Mouse (Mus musculus) macrophage (primary cell): ENCODE measurements around the gene Nucks1. TPM values are rescaled to one million over a fixed set of nuclear protein-coding genes. Genes with fewer than 3 reads are reported as not detected.

Source experiments
- H3K27ac ChIP-seq: fragments of 350-480 bp; formaldehyde crosslinking; 2 replicates; pipeline ENCODE4 v1.9.0; 2021
- H3K36me3 ChIP-seq: fragments of 350-480 bp; formaldehyde crosslinking; 2 replicates; pipeline ENCODE4 v1.9.0; 2021; ENCODE audit errors: inconsistent target
- H3K4me3 ChIP-seq: fragments of 350-480 bp; formaldehyde crosslinking; 2 replicates; pipeline ENCODE4 v1.9.0; 2021; ENCODE audit errors: inconsistent target
- H3K79me2 ChIP-seq: fragments of 350-480 bp; formaldehyde crosslinking; 2 replicates; pipeline ENCODE4 v1.9.0; 2021; ENCODE audit errors: inconsistent target
- WGBS: methylation state at CpG from one replicate; pipeline ENCODE4 v1.1.7; 2026; ENCODE audit warnings: inconsistent platforms; ENCODE audit not compliant: missing documents; 5-methylcytosine and 5-hydroxymethylcytosine counted together
- polyA plus RNA-seq: library from polyadenylated mRNA; stranded (reverse); fragments of 250-400 nt; gene quantifications from 3 replicates; pipeline ENCODE4 v1.2.4, GENCODE M21; 2018; ENCODE audit warnings: inconsistent platforms

The Nucks1 gene
- polyA plus RNA-seq, 1 experiment from 2014 or later, result 34.7 TPM

DNA sequence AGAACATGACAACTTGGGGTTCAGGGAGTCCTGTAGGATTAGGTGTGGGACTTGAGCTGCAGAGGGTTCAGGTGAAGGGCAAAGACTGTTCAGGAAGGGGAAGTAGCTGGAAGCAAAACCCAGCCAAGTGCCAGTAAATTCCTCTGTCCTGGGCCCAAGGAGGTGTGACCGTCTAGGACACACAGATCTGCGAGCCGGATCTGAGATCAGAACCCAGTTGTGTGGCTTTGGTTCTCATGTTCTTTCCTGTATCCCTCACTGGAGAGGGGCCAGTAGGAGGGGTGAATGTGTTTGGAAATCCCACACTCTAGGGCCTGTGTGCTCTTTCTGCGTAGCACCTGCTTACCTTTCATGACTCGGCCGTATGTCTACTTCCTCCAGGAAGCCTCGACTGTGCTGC lies 57.0 kb downstream of the Nucks1 start:
- Histone ChIP-seq H3K4me3 (no peak overlapping the region), H3K79me2 (no peaks in the 10 kb centered on the region), H3K36me3 (no peaks in the 10 kb centered on the region), H3K27ac (no peak overlapping the region)
- WGBS, result 34% methylated on average over 7 of the region's 7 CpGs

DNA sequence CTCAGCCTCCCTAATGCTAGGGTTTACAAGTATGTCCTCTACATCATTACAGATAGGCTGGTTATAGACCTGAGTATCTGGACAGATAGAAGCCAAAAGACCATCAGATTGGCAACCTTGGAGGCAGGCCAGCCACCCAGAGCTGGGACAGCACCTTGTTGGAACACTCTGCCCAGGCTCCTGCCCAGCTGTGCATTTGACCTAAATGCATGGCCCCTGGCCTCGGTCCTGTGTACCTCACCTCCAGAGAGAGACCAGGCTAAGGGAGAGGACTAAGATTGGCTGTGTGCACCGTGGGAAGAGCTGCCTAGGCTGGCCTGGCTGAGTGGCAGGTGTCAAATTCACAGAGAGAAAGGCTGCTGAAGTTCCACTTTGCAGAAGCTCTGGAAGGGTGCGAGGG lies 58.2 kb downstream of the Nucks1 start:
- Histone ChIP-seq H3K27ac (no peak overlapping the region), H3K36me3 (no peaks in the 10 kb centered on the region), H3K79me2 (no peaks in the 10 kb centered on the region), H3K4me3 (no peak overlapping the region)
- WGBS, result 86% methylated on average over 3 of the region's 3 CpGs

DNA sequence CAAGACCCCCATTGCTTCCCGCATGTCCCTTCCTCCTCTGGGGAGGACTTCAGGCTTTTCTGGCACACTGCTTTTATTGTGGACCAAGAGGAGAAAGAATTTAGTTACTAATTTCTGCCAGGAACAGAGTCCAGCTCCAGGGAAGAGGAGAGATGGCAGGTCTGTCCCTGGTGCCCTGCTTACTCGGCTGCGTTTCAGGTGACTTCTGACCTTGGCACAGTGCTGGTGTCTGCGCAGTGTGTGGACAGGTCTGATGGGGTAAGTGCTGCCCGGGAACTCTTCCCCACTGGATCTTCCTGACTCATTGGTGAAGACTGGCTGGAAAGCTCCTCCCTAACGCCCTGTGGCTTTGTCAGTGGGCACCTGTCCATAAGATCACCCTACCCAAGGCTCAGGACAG lies 58.6 kb downstream of the Nucks1 start:
- whole genome bisulfite sequencing, result 93% methylated on average over 6 of the region's 6 CpGs

DNA sequence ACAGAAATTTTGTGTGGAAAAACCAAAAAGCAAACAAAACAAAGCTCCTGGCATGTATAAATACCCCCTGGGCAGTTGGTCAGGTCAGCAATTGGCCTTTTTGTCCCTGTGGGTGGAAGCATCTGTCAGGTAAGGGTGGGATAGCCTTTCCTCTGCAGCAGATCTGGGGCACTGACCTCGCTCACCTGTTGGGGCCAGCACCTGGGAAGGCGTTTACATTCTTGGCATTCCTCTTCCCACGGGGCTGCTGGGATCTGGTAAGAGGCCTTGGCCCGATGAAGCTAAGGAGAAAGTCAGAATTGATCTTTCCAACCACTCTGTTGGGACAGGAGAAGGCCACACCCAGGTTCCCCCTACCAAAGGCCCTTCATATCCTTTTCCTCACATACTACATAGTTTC lies 59.5 kb downstream of the Nucks1 start:
- H3K4me3 ChIP-seq, result no peak overlapping the region
- H3K36me3 ChIP-seq, result no peaks in the 10 kb centered on the region
- no peaks in the 10 kb centered on the region for H3K79me2 ChIP-seq
- no peak overlapping the region for H3K27ac ChIP-seq
- 90% methylated on average over 4 of the region's 4 CpGs for WGBS

More for the DNA sequence above, 58.6 kb downstream of the Nucks1 start:
- Histone ChIP-seq H3K27ac (no peak overlapping the region), H3K4me3 (no peak overlapping the region), H3K36me3 (no peaks in the 10 kb centered on the region), H3K79me2 (no peaks in the 10 kb centered on the region)

DNA sequence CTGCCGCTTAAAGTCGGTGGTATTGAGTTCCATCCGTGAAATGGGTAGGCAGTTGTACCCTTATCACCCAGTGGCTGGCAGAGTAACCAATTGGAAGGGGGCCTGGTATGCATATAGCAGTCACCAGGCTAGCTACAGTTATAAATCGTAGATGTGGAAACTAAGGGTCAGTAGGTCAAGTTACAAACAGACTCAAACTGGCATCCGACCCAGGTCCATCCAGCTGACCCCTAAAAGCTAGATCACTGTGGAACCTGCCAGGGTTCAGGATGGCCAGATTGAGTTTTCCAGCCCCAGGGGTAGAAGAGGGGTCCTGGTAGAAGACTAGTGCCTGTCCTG lies 60.0 kb downstream of the Nucks1 start:
- Histone ChIP-seq H3K79me2 (no peaks in the 10 kb centered on the region), H3K4me3 (no peak overlapping the region), H3K27ac (no peak overlapping the region), H3K36me3 (no peaks in the 10 kb centered on the region)
- WGBS, result 91% methylated on average over 5 of the region's 5 CpGs

DNA sequence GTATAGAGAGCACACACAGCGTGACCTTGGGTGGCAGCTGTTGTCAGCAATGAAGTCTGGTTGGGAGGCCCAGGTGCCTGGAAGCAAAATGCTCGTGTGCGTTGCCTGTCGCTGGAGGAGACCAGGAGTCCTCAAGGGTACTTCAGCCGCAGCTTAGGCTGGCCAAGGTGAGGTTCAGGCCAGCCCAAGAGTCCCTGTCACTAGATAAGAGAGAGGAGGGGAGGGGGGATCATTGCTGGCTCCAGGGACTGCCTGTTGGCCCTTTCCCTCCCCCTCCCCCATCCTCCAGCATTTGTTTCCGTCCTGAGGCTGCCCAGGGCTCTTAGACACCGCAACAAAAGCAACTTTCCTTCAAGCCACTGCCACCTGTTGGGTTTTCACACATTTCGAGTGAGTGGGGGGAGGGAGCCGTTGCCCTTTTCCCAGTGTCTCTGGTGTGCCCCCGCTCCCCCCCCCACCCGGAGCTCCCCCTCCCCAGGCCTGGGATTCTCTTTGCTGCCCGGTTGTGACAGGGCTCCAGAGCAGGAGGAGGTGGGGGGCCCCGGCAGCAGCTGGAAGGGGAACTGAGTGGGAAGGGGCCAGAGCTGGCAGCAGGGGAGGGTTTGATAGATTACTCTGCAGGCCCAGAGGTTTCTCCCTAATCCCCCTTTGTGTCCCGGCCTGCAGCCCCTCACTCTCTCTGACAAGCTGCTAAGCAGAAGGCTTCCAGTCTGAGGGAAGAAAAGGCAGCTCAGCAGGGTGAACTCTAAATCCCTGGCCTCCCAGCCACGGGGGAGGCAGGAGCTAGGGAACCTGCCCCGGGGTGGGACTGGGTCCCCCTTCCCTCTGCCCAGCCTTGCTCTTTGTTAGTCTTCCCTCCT lies 60.6 kb downstream of the Nucks1 start:
- Histone ChIP-seq H3K27ac (no peak overlapping the region), H3K4me3 (no peak overlapping the region), H3K36me3 (no peaks in the 10 kb centered on the region), H3K79me2 (no peaks in the 10 kb centered on the region)
- WGBS, result 32% methylated on average over 13 of the region's 16 CpGs

DNA sequence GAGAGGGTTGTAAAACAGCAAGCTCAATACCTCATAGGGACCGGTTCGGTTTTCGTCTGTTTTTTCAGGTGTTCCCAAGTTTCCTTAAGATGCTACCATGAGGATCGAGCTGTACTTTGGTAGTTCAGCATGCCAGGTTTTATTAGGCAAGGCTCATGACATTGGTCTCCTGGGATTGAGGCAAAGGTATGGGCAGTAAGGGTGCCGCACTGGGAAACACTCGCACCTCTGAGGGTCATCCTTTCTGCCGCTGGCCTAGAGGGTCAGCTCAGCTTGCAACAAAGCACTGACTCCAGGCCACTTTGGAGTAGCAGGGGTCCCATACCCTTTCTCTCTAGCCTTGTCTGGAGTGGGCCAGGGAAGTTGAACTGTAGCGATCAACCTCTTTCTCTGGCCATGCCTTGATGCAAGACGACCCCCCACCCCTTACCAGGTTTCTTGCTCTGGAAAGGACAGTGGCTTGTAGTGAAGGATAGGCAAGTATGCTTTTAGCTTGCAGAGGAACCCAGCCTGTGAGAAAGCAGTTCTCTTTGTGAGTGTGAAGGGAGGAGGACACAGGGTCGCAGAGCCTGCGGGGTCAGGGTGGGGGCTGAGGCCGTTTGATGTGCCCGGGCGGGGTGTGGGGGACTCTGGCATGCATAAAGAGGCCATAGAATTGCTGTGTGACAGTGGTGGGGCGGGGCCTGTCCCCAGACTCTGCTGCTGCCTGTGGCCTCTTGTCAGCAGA lies 61.6 kb downstream of the Nucks1 start:
- Histone ChIP-seq H3K79me2 (no peaks in the 10 kb centered on the region), H3K36me3 (no peaks in the 10 kb centered on the region), H3K4me3 (no peak overlapping the region), H3K27ac (no peak overlapping the region)
- WGBS, result 87% methylated on average over 15 of the region's 15 CpGs

DNA sequence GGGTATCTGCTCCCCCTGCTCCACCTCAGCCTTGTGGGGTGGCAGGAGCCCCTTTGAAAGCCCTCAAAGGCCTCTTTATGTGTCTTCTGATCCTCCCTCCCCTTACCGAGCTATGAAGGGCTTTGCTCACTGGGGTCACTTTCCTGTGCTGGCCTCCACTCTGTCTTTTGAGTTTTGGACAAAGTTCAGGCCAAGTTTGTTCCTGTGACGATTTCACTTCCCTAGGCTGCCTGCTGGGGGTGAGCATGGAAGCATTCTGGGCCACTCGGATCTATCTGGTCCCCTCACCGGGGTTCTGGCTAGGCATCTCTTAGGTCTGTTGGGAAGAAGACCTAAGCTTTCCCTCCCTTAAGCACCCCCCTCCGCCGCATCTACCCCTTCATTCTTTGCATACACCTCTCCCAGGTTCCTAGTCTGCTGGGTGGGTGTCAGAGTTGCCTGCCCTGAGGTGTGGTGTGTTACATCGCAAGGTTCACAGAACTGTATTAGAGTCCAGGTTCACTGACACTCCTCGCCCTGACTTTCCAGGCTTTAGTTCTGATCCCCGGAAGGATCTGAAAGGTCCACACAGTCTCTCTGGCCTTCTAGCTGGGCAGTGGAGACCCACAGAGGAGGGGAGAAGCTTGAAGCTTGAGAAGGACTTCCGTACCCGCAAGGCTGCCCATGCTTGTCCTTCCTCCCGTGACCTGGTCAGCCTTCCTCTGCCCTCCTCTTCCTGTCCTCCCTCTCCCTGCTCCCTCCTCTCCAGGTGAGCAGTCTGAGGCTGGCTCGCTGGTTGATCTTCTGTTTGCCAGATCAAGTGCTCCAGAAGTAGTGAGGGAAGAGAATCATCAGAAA lies 62.4 kb downstream of the Nucks1 start:
- Histone ChIP-seq H3K27ac (no peak overlapping the region), H3K79me2 (no peaks in the 10 kb centered on the region), H3K36me3 (no peaks in the 10 kb centered on the region), H3K4me3 (no peak overlapping the region)
- WGBS, result 78% methylated on average over 13 of the region's 13 CpGs

DNA sequence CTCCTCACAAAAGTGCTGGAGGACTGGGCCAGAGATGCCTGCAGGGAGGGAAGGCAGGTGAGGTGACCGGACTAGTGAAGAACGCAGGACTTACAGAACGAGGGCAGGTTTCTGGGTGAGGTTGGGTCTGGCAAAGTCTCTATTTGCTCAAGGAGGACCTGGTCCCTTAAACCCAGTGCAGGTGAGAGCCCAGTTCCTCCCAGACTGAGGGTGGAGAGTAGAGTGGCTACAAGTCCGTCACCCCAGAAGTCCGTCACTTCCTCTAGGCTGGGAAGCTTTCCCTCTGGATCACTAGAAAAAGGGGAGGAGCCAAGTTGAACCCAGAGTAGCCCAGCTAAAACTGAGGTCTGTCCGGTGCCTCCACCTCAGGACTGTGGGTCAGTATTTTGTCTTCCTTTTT lies 63.7 kb downstream of the Nucks1 start:
- 93% methylated on average over 6 of the region's 6 CpGs for WGBS

DNA sequence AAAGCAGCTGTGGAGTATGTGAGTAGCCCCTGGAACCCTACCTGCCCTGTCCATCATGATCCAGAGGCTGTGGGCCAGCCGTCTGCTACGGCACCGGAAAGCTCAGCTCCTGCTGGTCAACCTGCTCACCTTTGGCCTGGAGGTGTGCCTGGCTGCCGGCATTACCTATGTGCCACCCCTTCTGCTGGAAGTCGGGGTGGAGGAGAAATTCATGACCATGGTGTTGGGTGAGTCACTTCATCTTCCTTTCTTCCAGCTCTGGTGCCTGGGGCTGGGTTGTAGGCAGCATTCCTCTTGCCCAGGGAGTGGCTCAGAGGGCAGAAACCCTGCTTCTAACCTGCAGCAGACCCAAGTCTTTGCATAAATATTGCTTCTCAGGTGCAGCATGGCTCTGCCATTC lies 66.6 kb downstream of the Nucks1 start:
- Histone ChIP-seq H3K36me3 (no peaks in the 10 kb centered on the region), H3K27ac (no peak overlapping the region), H3K79me2 (no peaks in the 10 kb centered on the region), H3K4me3 (no peak overlapping the region)
- WGBS, result 96% methylated on average over 5 of the region's 5 CpGs

More for the DNA sequence above, 63.7 kb downstream of the Nucks1 start:
- Histone ChIP-seq H3K4me3 (no peak overlapping the region), H3K27ac (no peak overlapping the region), H3K36me3 (no peaks in the 10 kb centered on the region), H3K79me2 (no peaks in the 10 kb centered on the region)

DNA sequence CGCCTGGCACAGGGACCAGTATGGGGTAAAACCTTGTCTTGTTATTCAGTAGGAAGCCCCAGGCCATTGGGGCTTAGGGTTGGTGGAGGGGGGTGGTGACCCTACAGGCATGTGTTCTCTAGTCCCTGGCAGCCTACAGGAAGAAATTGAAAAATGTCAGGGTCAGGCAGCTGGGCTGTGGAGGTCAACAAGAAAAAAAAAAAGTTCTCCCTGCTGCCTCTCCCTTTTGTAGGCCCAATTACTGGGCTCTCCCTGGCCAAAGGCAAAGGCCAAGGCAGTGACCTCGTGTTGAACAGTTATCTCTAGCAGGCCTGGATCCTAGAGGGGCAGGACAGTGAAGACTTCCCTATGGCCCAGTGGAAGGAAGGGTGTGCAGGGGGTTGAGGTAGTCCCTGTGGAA lies 70.1 kb downstream of the Nucks1 start:
- WGBS, result 82% methylated on average over 2 of the region's 2 CpGs
- H3K36me3 ChIP-seq, result no peaks in the 10 kb centered on the region
- no peak overlapping the region for H3K27ac ChIP-seq
- H3K4me3 ChIP-seq, result no peak overlapping the region
- H3K79me2 ChIP-seq, result no peaks in the 10 kb centered on the region

DNA sequence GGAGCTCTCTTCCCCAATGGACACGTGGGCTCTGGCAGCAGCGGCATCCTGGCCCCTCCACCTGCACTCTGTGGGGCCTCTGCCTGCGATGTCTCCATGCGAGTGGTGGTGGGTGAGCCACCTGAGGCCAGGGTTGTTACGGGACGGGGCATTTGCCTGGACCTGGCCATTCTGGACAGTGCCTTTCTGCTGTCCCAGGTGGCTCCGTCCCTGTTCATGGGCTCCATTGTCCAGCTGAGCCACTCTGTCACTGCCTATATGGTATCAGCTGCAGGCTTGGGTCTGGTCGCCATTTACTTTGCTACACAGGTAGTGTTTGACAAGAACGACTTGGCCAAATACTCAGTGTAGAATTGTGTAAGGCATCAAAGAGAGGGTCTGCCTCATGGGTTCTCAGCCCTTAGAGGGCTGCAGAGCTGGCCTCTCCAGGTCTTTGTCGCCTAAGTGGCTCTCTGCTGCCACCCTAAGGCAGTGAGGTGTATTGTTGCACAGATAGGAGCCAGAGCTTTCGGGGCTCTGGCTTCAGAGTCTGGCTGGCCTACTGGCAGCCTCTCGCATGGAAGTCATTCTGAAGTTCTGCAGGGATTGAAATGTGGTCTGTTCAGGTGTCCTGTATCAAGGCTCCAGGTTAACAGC lies 71.2 kb downstream of the Nucks1 start:
- Histone ChIP-seq H3K27ac (no peak overlapping the region), H3K36me3 (no peaks in the 10 kb centered on the region), H3K4me3 (no peak overlapping the region), H3K79me2 (no peaks in the 10 kb centered on the region)
- 64% methylated on average over 12 of the region's 12 CpGs for WGBS

DNA sequence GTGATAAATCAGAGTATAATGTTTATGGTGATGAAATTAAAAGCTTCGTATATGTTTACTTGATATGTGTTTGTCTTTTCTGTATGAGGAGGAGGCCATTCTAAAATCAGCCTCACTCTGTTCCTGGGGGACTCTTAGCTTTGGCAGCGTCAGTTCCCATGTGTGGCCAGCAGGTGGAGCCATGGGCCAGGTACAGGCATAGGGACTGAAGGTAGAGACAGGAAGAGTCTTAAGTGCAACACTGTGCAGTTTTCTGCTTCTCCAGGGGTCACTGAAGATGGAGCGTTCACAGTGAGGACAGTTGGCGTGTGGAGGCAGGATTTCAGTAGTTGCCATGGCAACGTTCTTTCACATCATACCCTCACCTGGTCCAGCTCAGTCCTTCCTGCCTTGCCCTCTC lies 72.6 kb downstream of the Nucks1 start:
- WGBS, result 6% methylated on average over 5 of the region's 5 CpGs
- no peak overlapping the region for H3K27ac ChIP-seq
- no peak overlapping the region for H3K4me3 ChIP-seq
- H3K36me3 ChIP-seq, result no peaks in the 10 kb centered on the region
- H3K79me2 ChIP-seq, result no peaks in the 10 kb centered on the region

DNA sequence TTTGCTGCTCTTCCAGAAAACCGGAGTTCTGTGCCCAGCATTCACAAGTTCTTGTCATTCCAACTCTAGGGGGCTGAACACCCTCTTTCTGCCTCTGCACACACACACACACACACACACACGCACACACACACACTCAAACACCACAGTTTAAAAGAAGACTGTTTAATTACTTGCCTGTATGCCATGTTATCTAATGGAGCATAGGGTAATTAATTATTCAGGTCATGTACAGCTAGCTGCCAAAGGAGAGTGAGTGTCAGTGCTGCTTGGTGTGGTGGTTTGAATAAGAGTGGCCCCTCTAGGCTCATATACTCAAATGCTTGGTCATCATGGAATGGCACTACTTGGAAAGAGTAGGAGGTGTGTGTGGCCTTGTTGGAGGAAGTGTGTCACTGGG lies 73.5 kb downstream of the Nucks1 start:
- 82% methylated on average over 1 of the region's 2 CpGs for WGBS

More for the DNA sequence above, 73.5 kb downstream of the Nucks1 start:
- no peak overlapping the region for H3K4me3 ChIP-seq
- no peaks in the 10 kb centered on the region for H3K36me3 ChIP-seq
- no peaks in the 10 kb centered on the region for H3K79me2 ChIP-seq
- no peak overlapping the region for H3K27ac ChIP-seq
